Comparison of ENCODE assay signal across 21 mouse cellular contexts in genomic region chr11:52255077-52255476, GRCm38 (mm10). TPM values are rescaled to one million over a fixed set of nuclear protein-coding genes. Genes with fewer than 3 reads are reported as not detected.
"Had no signal": no experiment of that assay in that cellular context is flagged by ENCODE, and none has a peak within 500 bp of the region (broad histone marks: within the 10 kb centered on the region; RNA-seq: fewer than 3 reads in every experiment).

No protein-coding gene starts in this region.

- H3K9ac ChIP-seq: limb, embryonic 13.5 days; liver, embryonic 15.5 days; lung, embryonic 14.5 days; neural tube, embryonic 13.5 days had no signal

- H3K27me3 ChIP-seq: limb, embryonic 13.5 days; liver, embryonic 15.5 days; neural tube, embryonic 13.5 days had no signal

- H3K4me3 ChIP-seq: limb, embryonic 13.5 days; liver, embryonic 15.5 days; midbrain, embryonic 10.5 days; neural tube, embryonic 13.5 days had no signal

- DNase-seq: kidney, adult 8-10 months; kidney, postnatal 25 days; layer of hippocampus, adult 9-11 months; layer of hippocampus, postnatal 36 days; lung, embryonic 14.5 days; lung, postnatal 10 days; midbrain, embryonic 14.5 days; right cerebral cortex, postnatal 14 days had no signal

- H3K4me1 ChIP-seq: limb, embryonic 13.5 days; midbrain, embryonic 10.5 days; neural tube, embryonic 13.5 days had no signal

- ATAC-seq: inflammation-experienced regulatory T-cells, adult 6 months; intestine, postnatal 0 days had no signal

- H3K27ac ChIP-seq: limb, embryonic 13.5 days; liver, embryonic 15.5 days; midbrain, embryonic 10.5 days; neural tube, embryonic 13.5 days had no signal

- H3K4me2 ChIP-seq: limb, embryonic 13.5 days; liver, embryonic 15.5 days; lung, embryonic 14.5 days; neural tube, embryonic 13.5 days had no signal

- H3K36me3 ChIP-seq: liver, embryonic 15.5 days had no signal

- H3K9me3 ChIP-seq: limb, embryonic 13.5 days; liver, embryonic 15.5 days; midbrain, embryonic 10.5 days; neural tube, embryonic 13.5 days had no signal

RNA-seq across cellular contexts. Expression of gene Olfr1371, which starts 41.3 kb away (rescaled TPM):
- total RNA-seq: layer of hippocampus, postnatal 36 days; left cerebral cortex, postnatal 36 days; megakaryocyte, adult 5-6 weeks; monocyte, adult 5-6 weeks had no signal
- polyA plus RNA-seq: inflammation-experienced regulatory T-cells, adult 6 months; intestine, postnatal 0 days; kidney, embryonic 16.5 days; limb, embryonic 13.5 days; liver, adult 2 months; liver, embryonic 15.5 days; lung, embryonic 14.5 days; midbrain, embryonic 10.5 days; midbrain, embryonic 14.5 days; neural tube, embryonic 13.5 days; small intestine, adult 2 months; stomach, embryonic 14.5 days had no signal
